Mouse (Mus musculus): Measurements from ENCODE around the gene Yap1. TPM values are rescaled to one million over a fixed set of nuclear protein-coding genes. Genes with fewer than 3 reads are reported as not detected.

Yap1 gene
- polyA plus RNA-seq (2015; fragmentation: Nextera tagmentation; extraction: Ambion mirVana): 3.2 and 3.7 TPM in 2 replicates

DNA sequence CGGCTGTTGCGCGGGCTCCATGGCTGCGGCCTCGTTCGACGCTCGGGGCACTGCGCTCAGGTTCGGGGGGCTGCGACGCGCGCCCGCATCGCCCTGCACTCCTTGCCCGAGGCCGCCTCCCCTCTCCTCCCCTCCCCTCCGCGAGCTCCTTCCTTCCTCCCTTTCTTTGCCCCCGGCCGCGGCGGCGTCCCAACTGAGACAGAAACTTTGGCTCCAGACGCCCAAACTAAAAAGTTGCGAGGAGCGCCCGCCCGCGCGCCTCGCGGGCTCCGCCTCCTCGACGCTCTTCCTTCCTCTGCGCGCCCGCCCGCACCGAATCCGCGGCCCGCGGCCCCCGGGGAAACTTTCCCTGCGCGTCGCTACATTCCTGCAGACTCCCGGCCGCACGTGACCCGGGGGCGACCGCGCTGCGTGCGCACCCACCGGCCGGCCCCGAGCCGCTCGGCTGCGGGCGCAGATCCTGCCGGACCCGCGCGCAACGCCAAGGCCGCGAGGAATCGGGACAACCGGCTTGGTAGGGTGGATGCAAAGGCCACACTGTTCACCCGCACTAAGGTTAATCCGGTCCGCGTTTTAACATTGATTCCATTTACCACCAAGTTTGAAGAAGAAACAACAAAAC is at the start of gene Yap1:
Gene Yap1 (minus strand): TSS at position 227 of the 622 bp plus-strand sequence.
- Histone ChIP-seq H3K27me3 (peaks cover 92% of the 10 kb centered on the region), H3K9ac (peak within 1 kb of the TSS; percentile 31; the same call in 1 of the 2 replicates), H3K9me3 (replicated peaks) (no peaks in the 10 kb centered on the region), H3K4me2 (peak within 1 kb of the TSS; percentile 59), H3K4me3 (replicated peaks) (peak within 1 kb of the TSS; percentile 57), H3K27ac (replicated peaks) (peak within 1 kb of the TSS; percentile 65), H3K4me1 (replicated peaks) (0 out of 2 replicates have a peak, but pooled peaks cover 6% of the 10 kb centered on the region), H3K36me3 (replicated peaks) (0 out of 2 replicates have a peak, but pooled peaks cover 5% of the 10 kb centered on the region)
- ATAC-seq (ENCODE audit: insufficient read depth): peak; percentile 64
- 1% methylated on average over 73 of the region's 79 CpGs for whole genome bisulfite sequencing (ENCODE audit: insufficient replicate concordance)

DNA sequence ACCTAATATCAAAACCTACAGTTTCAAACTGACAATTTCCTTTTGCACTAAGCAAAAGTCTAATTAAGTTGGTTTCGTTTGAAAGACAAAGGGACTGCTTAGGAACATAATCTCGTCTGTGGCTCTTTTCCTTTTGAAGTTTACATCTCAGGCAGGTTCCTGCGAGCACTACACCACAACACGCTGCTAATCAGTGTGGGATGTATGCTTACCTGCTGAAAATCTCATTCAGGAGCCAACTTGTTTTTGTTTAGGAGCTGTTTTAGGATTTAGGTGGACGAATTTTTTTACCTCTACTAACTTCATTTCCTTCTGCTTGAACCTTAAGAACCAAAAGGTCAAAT is 38.6 kb upstream of the Yap1 start:
- WGBS (ENCODE audit: insufficient replicate concordance): 20% methylated on average over 5 of the region's 5 CpGs
- no peak for ATAC-seq (ENCODE audit: insufficient read depth)
- no peaks in the 10 kb centered on the region for H3K27me3 ChIP-seq
- H3K4me3 ChIP-seq (replicated peaks): peak overlapping the region; percentile 67
- no peaks in the 10 kb centered on the region for H3K9me3 ChIP-seq (replicated peaks)
- peaks cover 8% of the 10 kb centered on the region for H3K4me1 ChIP-seq (replicated peaks)
- peak overlapping the region; percentile 88 for H3K4me2 ChIP-seq
- no peak overlapping the region for H3K27ac ChIP-seq (replicated peaks)
- 0 out of 2 replicates have a peak overlapping the region, but pooled peaks have one; percentile 40 for H3K9ac ChIP-seq
- no peaks in the 10 kb centered on the region for H3K36me3 ChIP-seq (replicated peaks)

DNA sequence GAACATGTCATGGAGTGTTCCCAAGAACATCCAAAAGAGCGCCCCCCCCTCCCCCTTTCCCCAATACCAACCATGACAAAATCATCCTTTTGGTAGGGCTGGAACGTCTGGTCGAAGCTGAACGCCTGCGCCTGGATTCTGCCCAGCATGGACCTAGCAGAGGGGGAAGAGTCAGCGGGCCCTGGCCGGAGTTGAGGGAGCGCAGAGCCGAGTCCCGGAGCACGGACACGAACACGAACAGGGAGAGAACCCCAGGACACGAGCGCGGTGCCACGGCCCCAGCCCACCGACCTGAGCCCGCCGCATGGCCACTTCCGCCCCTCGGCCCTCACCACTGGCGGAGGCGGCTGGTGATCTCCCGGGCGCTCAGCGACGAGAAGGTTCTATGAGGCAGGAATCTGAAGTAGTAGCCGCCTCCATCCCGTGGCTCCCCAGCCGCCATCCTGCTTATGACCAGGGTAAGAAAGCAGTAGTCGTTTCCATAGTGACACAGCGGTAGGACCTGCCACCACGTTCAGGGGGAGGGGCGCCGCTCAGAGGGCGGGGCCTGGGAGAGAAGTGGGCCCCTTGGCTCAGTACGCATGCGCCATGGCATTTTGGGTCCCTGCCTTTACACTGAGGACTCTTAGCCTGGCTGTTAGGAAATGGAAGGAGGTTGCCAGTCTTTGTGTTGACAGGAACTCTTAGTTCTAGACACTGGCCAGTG is 38.1 kb upstream of the Yap1 start, which contains the start of gene Cfap300:
Gene Cfap300 (minus strand): TSS at position 486 of the 706 bp plus-strand sequence.
- no peaks in the 10 kb centered on the region for H3K36me3 ChIP-seq (replicated peaks)
- H3K27ac ChIP-seq (replicated peaks): no peak within 1 kb of the TSS
- peak within 1 kb of the TSS; percentile 67 for H3K4me3 ChIP-seq (replicated peaks)
- no peaks in the 10 kb centered on the region for H3K27me3 ChIP-seq
- WGBS (ENCODE audit: insufficient replicate concordance): under 1% methylated on average over 39 of the region's 39 CpGs
- peak within 1 kb of the TSS; percentile 88 for H3K4me2 ChIP-seq
- H3K9ac ChIP-seq: peak within 1 kb of the TSS; percentile 40
- H3K4me1 ChIP-seq (replicated peaks): peaks cover 8% of the 10 kb centered on the region
- peak; percentile 88 for ATAC-seq (ENCODE audit: insufficient read depth)
- H3K9me3 ChIP-seq (replicated peaks): no peaks in the 10 kb centered on the region

DNA sequence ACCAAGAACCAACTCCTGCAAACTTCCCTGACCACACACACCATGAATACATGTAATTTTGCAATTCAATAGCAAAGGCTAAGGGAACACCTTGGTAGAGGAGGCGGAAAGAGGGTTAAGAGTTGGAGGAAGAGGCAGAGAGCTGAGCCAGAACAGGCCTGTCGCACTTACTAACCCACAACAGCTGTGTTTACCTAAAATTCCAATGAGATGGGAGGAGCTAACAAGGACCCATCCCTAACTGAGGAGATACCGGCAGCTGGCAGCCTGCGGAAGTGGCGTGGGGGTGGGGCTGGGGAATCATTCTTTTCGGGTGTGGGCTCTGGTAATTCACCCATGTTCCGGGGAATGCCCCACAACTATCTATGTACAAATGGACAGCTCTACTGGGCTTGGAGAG is 31.1 kb upstream of the Yap1 start:
- no peak for ATAC-seq (ENCODE audit: insufficient read depth)
- Histone ChIP-seq H3K4me2 (peak overlapping the region; percentile 13; the same call in 1 of the 2 replicates), H3K9ac (no peak overlapping the region), H3K27ac (replicated peaks) (no peak overlapping the region), H3K9me3 (replicated peaks) (no peaks in the 10 kb centered on the region), H3K4me3 (replicated peaks) (no peak overlapping the region), H3K36me3 (replicated peaks) (no peaks in the 10 kb centered on the region), H3K27me3 (no peaks in the 10 kb centered on the region; the same call in 1 of the 2 replicates), H3K4me1 (replicated peaks) (no peaks in the 10 kb centered on the region; the same call in 1 of the 2 replicates)
- WGBS (ENCODE audit: insufficient replicate concordance): 17% methylated on average over 7 of the region's 7 CpGs

DNA sequence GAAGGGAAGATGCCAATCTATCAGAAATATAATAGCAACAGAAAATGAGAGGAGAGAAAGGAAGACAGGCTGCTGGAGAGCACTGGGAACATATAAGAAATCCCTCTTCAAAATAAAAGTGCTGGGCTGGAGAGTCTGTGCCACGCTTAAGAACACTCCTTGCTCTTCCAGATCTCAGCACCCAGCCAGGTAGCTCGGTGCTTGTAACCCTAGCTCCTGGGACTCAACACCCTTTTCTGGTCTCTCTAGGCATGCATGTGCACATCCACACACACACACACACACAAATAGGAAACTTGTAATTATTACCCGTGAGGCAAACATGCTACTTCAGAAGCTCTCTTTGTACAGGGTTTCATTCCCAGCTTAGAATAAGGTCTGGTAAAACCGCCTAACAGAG is 30.7 kb upstream of the Yap1 start:
- H3K27ac ChIP-seq (replicated peaks): no peak overlapping the region

DNA sequence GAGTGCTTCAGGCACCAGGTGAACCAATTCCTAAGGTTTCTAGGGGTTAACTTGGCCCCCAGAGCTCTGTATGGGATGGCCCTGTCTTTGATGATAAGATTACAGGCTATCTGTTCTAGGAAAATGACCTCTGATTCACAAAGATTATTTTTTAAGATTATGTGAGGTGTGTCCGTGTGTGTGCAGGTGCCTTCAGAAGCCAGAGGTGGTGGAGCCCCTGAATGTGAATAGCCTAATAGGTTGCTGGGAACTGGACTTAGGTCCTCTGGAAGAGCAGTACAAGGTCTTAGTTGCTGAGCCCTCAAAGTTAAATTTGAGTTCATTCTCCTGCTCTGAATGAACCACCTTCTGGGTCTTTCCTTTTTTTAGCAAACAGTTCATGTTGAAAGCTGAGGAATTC is 29.7 kb upstream of the Yap1 start:
- Histone ChIP-seq H3K27ac (replicated peaks) (no peak overlapping the region), H3K4me2 (no peak overlapping the region), H3K27me3 (no peaks in the 10 kb centered on the region; the same call in 1 of the 2 replicates), H3K9ac (no peak overlapping the region), H3K4me1 (replicated peaks) (no peaks in the 10 kb centered on the region; the same call in 1 of the 2 replicates), H3K4me3 (replicated peaks) (no peak overlapping the region), H3K36me3 (replicated peaks) (no peaks in the 10 kb centered on the region), H3K9me3 (replicated peaks) (no peaks in the 10 kb centered on the region)
- 36% methylated on average over 1 of the region's 1 CpGs for WGBS (ENCODE audit: insufficient replicate concordance)
- no peak for ATAC-seq (ENCODE audit: insufficient read depth)

More for the DNA sequence above, 30.7 kb upstream of the Yap1 start:
- Histone ChIP-seq H3K27me3 (no peaks in the 10 kb centered on the region; the same call in 1 of the 2 replicates), H3K9me3 (replicated peaks) (no peaks in the 10 kb centered on the region), H3K4me1 (replicated peaks) (no peaks in the 10 kb centered on the region; the same call in 1 of the 2 replicates), H3K9ac (no peak overlapping the region), H3K4me2 (no peak overlapping the region), H3K4me3 (replicated peaks) (no peak overlapping the region), H3K36me3 (replicated peaks) (no peaks in the 10 kb centered on the region)
- ATAC-seq (ENCODE audit: insufficient read depth): no peak
- WGBS (ENCODE audit: insufficient replicate concordance): 36% methylated on average over 4 of the region's 4 CpGs

DNA sequence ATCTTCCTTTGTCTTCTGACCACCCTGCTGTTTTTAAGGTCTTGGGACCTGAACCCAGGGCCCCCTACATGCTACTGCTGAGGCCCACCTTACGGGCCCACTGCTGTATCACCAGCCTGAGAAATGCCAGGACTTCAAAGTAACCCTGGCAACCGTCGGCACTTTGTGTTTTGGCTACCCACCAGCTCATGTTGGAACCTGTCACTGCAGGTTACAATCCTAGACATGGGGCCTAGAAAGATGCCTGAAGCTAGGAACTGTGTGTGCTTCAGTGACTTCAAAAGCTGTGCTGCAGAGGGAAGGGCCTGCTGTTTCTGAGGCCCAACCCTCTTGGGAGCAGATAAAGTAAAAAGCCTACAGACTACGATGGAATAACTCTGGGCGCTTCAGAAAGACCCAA is 28.5 kb upstream of the Yap1 start:
- Histone ChIP-seq H3K4me3 (replicated peaks) (no peak overlapping the region), H3K27me3 (no peaks in the 10 kb centered on the region; the same call in 1 of the 2 replicates), H3K4me1 (replicated peaks) (no peaks in the 10 kb centered on the region; the same call in 1 of the 2 replicates), H3K9me3 (replicated peaks) (no peaks in the 10 kb centered on the region), H3K36me3 (replicated peaks) (no peaks in the 10 kb centered on the region), H3K4me2 (no peak overlapping the region), H3K9ac (no peak overlapping the region), H3K27ac (replicated peaks) (no peak overlapping the region)
- 66% methylated on average over 5 of the region's 5 CpGs for WGBS (ENCODE audit: insufficient replicate concordance)
- no peak for ATAC-seq (ENCODE audit: insufficient read depth)

DNA sequence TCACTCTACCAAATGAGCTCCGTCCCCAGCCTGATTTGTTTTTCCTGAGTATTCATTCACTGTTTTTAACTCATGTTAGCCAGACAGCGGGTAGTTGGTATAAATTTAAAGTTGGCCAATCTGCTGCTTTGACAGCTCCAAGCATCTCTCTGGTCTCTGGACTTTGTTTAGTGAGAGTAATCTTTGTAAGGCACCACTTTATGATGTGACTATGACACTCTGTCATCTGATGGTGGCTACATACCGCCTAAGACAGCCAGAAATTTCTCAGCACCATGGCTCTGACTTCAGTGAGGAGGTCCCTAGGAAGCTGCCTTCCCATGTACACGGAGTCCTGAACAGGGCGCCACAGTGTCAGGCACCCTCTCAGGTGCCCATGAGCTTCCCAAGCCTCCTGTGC is 14.2 kb upstream of the Yap1 start:
- WGBS (ENCODE audit: insufficient replicate concordance): 66% methylated on average over 5 of the region's 5 CpGs
- Histone ChIP-seq H3K36me3 (replicated peaks) (no peaks in the 10 kb centered on the region), H3K27ac (replicated peaks) (no peak overlapping the region), H3K9me3 (replicated peaks) (no peaks in the 10 kb centered on the region), H3K4me1 (replicated peaks) (no peaks in the 10 kb centered on the region), H3K9ac (no peak overlapping the region), H3K4me2 (no peak overlapping the region), H3K4me3 (replicated peaks) (no peak overlapping the region), H3K27me3 (peaks cover 30% of the 10 kb centered on the region)
- ATAC-seq (ENCODE audit: insufficient read depth): no peak

DNA sequence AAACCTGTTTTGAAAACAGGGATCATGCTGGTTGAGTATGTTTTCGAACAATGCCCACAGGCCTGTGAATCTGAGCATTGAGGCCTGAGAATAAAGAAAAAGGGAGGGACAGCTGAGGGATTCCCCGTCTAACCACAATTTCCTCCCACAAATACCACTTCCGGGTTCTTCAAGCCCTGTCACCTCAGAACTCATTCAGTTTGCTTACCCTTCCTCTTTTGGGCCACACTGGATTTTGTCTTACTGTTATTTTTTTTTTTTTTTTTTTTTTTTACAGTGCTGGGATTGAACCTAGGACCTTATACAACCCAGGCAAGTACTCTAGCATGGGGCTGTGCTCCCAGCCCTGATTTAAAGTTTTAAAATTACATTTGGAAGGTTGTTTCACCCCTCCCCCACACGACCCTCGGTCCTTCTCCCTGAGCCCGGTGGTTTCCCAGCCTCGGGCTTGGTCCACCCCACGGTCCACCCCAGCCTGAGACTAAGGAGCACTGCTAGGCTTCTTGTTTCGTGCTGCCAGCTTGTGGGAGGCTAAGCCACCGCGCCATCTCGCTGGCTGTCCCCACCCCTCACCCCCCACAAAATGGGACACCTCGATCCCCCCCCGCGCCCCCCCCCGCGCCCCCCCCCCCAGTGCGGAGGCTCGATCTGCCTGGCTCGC is 13.0 kb upstream of the Yap1 start:
- Histone ChIP-seq H3K36me3 (replicated peaks) (no peaks in the 10 kb centered on the region), H3K27ac (replicated peaks) (no peak overlapping the region), H3K27me3 (peaks cover 37% of the 10 kb centered on the region), H3K4me2 (no peak overlapping the region), H3K9me3 (replicated peaks) (no peaks in the 10 kb centered on the region), H3K9ac (no peak overlapping the region), H3K4me3 (replicated peaks) (no peak overlapping the region), H3K4me1 (replicated peaks) (no peaks in the 10 kb centered on the region)
- no peak for ATAC-seq (ENCODE audit: insufficient read depth)
- WGBS (ENCODE audit: insufficient replicate concordance): 18% methylated on average over 17 of the region's 20 CpGs

DNA sequence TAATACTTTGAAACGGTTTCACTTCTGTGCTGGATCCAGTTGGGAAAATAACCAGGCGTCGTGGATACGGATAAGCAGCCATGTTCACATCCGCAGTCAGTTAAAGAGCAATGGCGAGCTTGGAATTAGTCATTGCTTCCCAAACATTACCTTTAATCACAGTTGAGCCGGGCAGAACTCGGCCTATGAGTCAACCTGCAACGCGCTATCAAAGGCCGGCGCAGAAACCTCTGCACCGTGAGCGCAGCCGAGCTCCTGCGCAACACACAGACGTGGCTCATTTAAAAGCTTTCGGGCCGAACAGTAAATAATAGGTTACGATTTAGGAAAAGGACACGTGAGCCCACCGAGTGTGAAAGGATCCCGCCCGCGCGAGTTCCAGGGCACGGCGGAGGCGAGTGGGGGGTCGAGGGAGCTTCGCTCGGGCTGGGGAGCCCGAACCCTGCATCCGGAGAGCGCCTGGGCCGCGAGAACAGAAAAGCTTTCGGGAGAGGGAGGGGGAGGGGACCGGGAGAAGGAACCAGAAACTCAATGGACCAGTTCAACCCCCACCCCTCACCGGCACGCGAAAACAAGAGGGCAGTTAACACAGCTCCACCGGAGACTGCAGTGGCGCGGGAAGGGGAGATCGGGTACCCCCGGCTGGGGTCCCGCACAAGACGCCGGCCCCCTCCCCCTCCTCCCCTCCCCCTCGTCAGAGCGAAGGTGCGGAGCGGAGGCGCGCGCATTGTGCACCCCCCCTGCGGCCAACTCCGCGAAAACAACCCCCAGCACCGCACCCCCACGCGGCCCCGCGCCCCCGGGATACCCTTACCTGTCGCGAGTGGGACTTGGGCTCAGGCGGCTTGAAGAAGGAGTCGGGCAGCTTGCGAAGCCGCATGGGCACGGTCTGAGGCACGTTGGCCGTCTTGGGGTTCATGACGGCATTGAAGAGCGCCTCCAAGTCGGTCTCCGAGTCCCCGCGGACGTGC is 810 bp downstream of the Yap1 start:
- Histone ChIP-seq H3K27me3 (peaks cover 92% of the 10 kb centered on the region), H3K9ac (peak overlapping the region; percentile 31; the same call in 1 of the 2 replicates)
- under 1% methylated on average over 72 of the region's 82 CpGs for WGBS (ENCODE audit: insufficient replicate concordance)

More for the DNA sequence above, 810 bp downstream of the Yap1 start:
- peak overlapping the region; percentile 59 for H3K4me2 ChIP-seq
- H3K4me3 ChIP-seq (replicated peaks): peak overlapping the region; percentile 57
- ATAC-seq (ENCODE audit: insufficient read depth): peak; percentile 60
- 0 out of 2 replicates have a peak, but pooled peaks cover 6% of the 10 kb centered on the region for H3K4me1 ChIP-seq (replicated peaks)
- no peaks in the 10 kb centered on the region for H3K9me3 ChIP-seq (replicated peaks)
- H3K27ac ChIP-seq (replicated peaks): peak overlapping the region; percentile 65
- H3K36me3 ChIP-seq (replicated peaks): 0 out of 2 replicates have a peak, but pooled peaks cover 5% of the 10 kb centered on the region

Data from liver, embryonic 15.5 days (tissue).